Mouse (Mus musculus) E14TG2a.4 (cell line): ENCODE measurements around the gene Fzd9.

Experiments used
- CTCF ChIP-seq: conservative IDR thresholded peaks from 2 replicates; pipeline ENCODE4 v1.5.1; 2014; ENCODE audit warnings: low read length
- NANOG ChIP-seq: IDR thresholded peaks from 2 replicates; pipeline ENCODE4 v1.6.1; 2014; ENCODE audit warnings: borderline replicate concordance, low read length, mixed read lengths

DNA sequence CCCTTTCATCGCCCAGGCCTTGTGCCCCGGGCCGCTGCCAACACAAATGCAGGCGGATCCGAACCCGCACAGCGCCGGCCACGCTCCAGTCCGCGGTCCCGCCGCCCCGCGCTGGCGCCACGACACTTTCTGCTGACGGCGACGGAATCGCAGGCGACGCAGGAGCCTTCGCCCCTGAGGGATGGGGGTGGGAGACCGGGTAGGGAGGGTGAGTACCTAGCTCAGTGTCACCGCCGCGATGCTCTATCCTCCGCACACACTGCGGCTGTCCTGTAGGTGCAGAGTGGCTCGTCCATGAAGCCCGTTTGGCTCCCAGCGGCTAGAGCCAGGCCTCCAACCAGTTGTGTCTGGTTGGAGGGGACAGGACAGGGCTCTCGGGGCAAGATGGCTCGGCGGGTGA is 25.6 kb upstream of the Fzd9 start:
- TF ChIP-seq CTCF (no peak), NANOG (no peak)
